Mouse (Mus musculus): ENCODE results near the gene Rack1.
A peak's percentile ranks its signal among the peaks of the same experiment; 100 is the strongest.

DNA sequence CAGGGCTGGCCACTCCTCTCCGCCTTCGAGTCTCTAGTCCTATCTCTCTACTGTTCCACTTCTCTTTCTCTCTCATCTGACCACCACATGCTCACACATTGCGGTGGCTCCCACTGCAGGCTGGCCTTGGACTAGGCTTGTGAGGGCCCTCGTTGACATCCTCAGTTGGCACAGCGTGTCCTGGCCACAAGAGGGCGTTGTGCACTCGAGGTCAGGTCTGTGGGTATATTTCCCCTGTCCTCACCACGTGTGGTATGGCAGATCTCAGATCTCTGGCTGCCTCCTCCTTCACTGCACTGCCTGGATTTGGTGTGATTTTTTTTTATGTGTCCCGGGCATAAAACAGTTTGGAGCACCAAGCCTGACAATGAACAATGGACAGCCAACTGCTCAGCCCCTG lies 23.5 kb upstream of the Rack1 start:
- TF ChIP-seq POLR2A (IDR thresholded peaks at IDR 0.05; ENCODE audit: low read depth, low read length) (no peak), CTCF (IDR thresholded peaks at IDR 0.05; ENCODE audit: extremely low read depth, insufficient read depth, insufficient read length, insufficient replicate concordance) (peak; percentile 30; the same call in 1 of the 2 replicates)
